Mouse (Mus musculus) testis, adult 2 months (tissue): ENCODE measurements around the gene Cux1. TPM values are rescaled to one million over a fixed set of nuclear protein-coding genes. Genes with fewer than 3 reads are reported as not detected.

Experiments
- H3K27ac ChIP-seq: fragments of 200-500 bp; 2 replicates; pipeline ENCODE4 v1.5.1; 2012; ENCODE audit warnings: low read depth, low read length; ENCODE audit not compliant: control insufficient read depth, insufficient read depth
- H3K27me3 ChIP-seq: fragments of 200-500 bp; 2 replicates; pipeline ENCODE4 v1.6.1; 2012; ENCODE audit warnings: mild to moderate bottlenecking, low read length, moderate library complexity; ENCODE audit not compliant: control insufficient read depth, insufficient read depth
- H3K36me3 ChIP-seq: fragments of 200-500 bp; 2 replicates; pipeline ENCODE4 v1.6.1; 2012; ENCODE audit warnings: mild to moderate bottlenecking, low read length; ENCODE audit not compliant: control insufficient read depth, insufficient read depth
- H3K4me1 ChIP-seq: fragments of 200-500 bp; 2 replicates; pipeline ENCODE4 v1.6.1; 2012; ENCODE audit warnings: low read length; ENCODE audit not compliant: control insufficient read depth, insufficient read depth
- H3K4me3 ChIP-seq: fragments of 200-500 bp; 2 replicates; pipeline ENCODE4 v1.5.1; 2012; ENCODE audit warnings: low read depth, mild to moderate bottlenecking, low read length, moderate library complexity, mixed read lengths; ENCODE audit not compliant: control insufficient read depth
- CTCF ChIP-seq: fragments of 200-500 bp; IDR thresholded peaks from 2 replicates; pipeline ENCODE4 v1.5.1; 2012; ENCODE audit warnings: low read depth, mild to moderate bottlenecking, inconsistent platforms, low read length, moderate library complexity; ENCODE audit not compliant: control insufficient read depth, insufficient read depth, insufficient replicate concordance
- POLR2A ChIP-seq: fragments of 200-500 bp; IDR thresholded peaks from 2 replicates; pipeline ENCODE4 v1.6.1; 2012; ENCODE audit warnings: low read depth, mild to moderate bottlenecking, inconsistent platforms, low read length, moderate library complexity; ENCODE audit not compliant: control insufficient read depth
- polyA plus RNA-seq: library from polyadenylated mRNA; depleted of rRNA; stranded (reverse); fragments of >200 nt; gene quantifications from 2 replicates; pipeline ENCODE4 v1.2.3, GENCODE M21; 2012

Cux1 gene
- polyA plus RNA-seq, 1 experiment, result 88.7 TPM

- Histone ChIP-seq H3K4me1 (no peaks in the 10 kb centered on the region), H3K36me3 (no peaks in the 10 kb centered on the region), H3K27ac (no peak overlapping the region), H3K27me3 (no peaks in the 10 kb centered on the region), H3K4me3 (no peak overlapping the region)
- TF ChIP-seq CTCF (no peak), POLR2A (no peak)
Observed at GRCm38 (mm10) chr5:136467360-136467999, 99.8 kb downstream of the Cux1 start.

DNA sequence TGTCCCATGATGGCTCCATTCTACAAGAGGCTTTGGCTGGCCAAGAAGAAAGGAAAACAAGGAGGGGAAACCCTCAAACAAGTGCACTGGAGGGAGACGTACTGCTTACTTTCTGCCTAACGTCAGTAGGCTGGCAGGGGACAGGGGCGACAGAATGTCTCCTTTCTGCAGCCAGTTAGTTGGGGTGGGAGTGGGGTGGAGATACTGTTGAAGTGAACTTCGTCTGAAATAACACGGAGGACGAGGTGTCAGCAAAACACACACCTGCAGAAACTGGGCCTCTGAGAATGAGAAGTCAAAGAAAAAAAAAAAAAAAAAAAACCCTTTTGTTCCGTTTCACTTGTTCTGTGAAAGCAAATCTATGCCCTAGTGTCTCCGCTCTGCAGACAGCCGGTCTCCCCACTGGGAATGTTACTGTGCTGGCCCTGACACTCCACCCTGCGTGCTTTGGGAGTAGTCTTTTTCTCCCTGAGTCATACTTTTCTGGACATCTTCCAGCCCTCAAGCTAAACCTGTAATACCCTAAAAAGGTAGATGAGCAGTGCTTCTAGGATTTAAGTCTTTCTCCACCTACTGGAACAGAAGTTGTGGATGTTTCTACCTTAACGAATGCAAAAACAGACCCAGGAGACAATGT is 101.4 kb downstream of the Cux1 start:
- Histone ChIP-seq H3K27ac (no peak overlapping the region), H3K27me3 (no peaks in the 10 kb centered on the region), H3K36me3 (no peaks in the 10 kb centered on the region), H3K4me1 (no peaks in the 10 kb centered on the region), H3K4me3 (no peak overlapping the region)
- TF ChIP-seq CTCF (no peak), POLR2A (no peak)

DNA sequence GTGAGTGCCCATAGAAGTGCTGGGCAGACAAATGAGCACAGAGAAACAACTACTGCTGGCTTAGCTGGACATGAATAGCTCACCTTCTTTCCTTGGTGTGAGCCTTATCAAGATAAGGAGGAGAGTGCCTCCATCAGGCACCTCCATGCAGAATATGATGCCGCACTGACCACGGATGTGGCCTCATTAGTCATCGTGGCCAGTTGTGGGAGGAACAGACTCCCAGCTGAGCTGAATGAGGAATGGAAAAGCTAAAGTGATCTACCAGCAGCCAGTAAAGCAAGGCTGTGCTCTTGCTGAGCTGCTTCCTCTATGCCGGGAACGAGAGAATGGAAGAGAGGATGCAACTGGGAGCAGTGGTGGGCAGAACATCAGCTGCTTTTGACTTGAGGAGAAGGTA is 101.9 kb downstream of the Cux1 start:
- no peaks in the 10 kb centered on the region for H3K27me3 ChIP-seq
- no peak for TF ChIP-seq CTCF
- TF ChIP-seq POLR2A, result no peak
- no peaks in the 10 kb centered on the region for H3K36me3 ChIP-seq
- no peak overlapping the region for H3K4me3 ChIP-seq
- H3K4me1 ChIP-seq, result no peaks in the 10 kb centered on the region
- no peak overlapping the region for H3K27ac ChIP-seq

GRCm38 (mm10) chr5:136464849-136465248 is 102.4 kb downstream of the Cux1 start:
- TF ChIP-seq CTCF (no peak), POLR2A (no peak)
- H3K4me1 ChIP-seq, result no peaks in the 10 kb centered on the region
- H3K27ac ChIP-seq, result no peak overlapping the region
- H3K27me3 ChIP-seq, result no peaks in the 10 kb centered on the region
- no peak overlapping the region for H3K4me3 ChIP-seq
- no peaks in the 10 kb centered on the region for H3K36me3 ChIP-seq

DNA sequence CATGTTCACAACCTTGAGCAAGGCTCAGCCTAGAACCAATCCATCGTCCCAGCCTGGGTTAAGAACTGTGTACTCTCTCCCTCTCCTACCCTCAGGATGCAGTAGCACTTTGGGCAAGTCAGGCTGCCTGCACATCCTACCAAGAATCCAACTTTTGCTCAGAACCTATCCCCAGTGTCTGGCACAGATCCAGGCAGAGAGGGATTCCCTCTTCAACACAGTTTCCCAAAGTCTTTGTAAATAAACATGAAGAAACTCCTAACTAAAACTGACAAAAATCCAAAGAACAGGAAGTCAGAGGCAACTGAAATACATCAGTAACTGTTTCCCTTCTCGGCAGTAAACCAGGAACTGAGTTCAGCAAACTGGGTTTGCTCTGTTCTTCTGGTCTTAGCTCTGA is 103.2 kb downstream of the Cux1 start:
- no peaks in the 10 kb centered on the region for H3K36me3 ChIP-seq
- H3K4me1 ChIP-seq, result no peaks in the 10 kb centered on the region
- H3K27me3 ChIP-seq, result no peaks in the 10 kb centered on the region
- no peak overlapping the region for H3K4me3 ChIP-seq
- no peak for TF ChIP-seq POLR2A
- TF ChIP-seq CTCF, result no peak
- no peak overlapping the region for H3K27ac ChIP-seq

DNA sequence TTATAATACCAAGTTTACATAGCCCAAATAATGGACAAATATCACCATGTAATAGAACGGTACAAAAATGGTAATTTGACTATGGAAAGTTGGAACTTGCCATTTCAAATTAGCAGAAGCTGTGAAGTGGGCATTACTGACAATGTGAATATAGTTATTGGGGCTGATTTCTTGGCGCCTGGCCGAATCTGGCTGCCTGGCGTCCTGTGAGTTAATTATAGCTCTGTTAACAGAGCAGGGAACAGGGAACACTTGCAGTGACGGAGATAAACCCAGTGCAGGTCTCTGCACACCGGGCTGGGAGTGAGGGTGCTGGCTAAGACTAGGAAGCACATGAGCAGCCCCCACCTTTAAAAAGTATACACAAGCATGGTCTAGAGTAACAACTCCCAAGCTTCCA is 104.7 kb downstream of the Cux1 start:
- Histone ChIP-seq H3K27me3 (no peaks in the 10 kb centered on the region), H3K36me3 (no peaks in the 10 kb centered on the region), H3K4me3 (no peak overlapping the region), H3K27ac (no peak overlapping the region), H3K4me1 (no peaks in the 10 kb centered on the region)
- TF ChIP-seq POLR2A, result no peak
- no peak for TF ChIP-seq CTCF

GRCm38 (mm10) chr5:136459901-136460300 is 107.4 kb downstream of the Cux1 start:
- TF ChIP-seq POLR2A (no peak), CTCF (no peak)
- H3K27ac ChIP-seq, result no peak overlapping the region
- no peak overlapping the region for H3K4me3 ChIP-seq
- 0 out of 2 replicates have a peak, but pooled peaks cover 3% of the 10 kb centered on the region for H3K4me1 ChIP-seq
- H3K27me3 ChIP-seq, result no peaks in the 10 kb centered on the region
- no peaks in the 10 kb centered on the region for H3K36me3 ChIP-seq

DNA sequence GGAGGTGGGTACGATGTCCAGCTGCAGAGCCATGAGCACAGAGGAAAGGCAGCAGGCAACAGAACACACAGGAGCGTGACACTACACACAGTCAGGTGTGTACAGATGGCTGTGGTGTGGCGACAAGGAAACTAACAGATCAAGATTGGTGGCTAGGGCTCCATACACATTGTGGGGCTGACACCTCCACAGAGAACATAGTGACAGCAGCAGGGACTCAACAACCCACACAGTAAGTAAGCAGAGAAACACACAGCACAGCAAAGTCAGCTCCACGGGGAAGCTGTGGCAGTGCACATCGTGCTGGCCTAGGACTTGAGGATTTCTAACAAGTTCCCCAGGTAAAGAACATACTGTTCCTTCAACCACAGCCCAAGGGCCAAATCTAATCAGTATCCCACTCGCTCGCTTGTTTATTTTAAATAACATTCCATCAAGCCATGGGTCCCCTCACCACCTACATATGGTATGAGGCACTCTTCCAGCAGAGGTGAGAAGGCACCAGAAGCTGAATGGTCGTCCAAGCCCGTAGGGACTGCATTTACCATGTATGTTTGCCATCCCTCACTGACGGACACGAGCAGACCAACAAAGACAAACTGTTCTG is 108.3 kb downstream of the Cux1 start:
- Histone ChIP-seq H3K4me1 (0 out of 2 replicates have a peak, but pooled peaks cover 3% of the 10 kb centered on the region), H3K27me3 (no peaks in the 10 kb centered on the region), H3K27ac (no peak overlapping the region), H3K4me3 (no peak overlapping the region), H3K36me3 (no peaks in the 10 kb centered on the region)
- TF ChIP-seq CTCF, result no peak
- TF ChIP-seq POLR2A, result no peak
